9 mouse cellular contexts compared by ENCODE assay signal in the genomic region with DNA sequence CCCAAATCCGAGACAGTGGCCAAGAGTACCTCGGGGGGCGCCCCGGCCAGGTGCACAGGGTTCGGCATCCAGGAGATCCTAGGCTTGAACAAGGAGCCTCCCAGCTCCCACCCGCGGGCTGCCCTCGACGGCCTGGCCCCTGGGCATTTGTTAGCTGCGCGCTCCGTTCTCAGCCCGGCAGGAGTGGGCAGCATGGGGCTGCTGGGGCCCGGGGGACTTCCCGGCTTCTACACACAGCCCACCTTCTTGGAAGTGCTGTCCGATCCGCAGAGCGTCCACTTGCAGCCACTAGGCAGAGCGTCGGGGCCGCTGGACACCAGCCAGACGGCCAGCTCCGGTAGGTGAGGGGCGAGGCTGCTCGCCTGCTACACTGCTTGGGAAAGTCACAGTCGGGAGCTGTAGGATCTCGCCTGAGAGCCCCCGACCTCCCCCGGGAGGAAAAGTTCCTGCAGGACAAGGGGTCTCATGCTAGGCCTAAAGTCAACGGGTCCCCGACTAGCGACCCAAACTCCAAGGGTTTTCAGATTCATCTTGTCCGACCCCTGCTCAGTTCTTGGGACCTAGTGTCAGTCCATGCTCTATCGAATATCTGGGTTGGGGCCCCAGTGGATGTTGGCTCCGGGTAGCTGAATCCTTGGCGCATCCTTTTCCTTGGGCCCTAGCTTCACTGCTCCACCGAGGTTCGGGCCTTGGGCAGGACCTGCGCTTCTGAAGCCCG. TPM values are rescaled to one million over a fixed set of nuclear protein-coding genes. Genes with fewer than 3 reads are reported as not detected.
DNase-seq lines count a peak whose midpoint lies in the region; ATAC-seq lines count a peak whose summit lies in the region.
"Had no signal": no experiment of that assay in that cellular context is flagged by ENCODE, and none has a peak within 500 bp of the region (broad histone marks: within the 10 kb centered on the region; RNA-seq: fewer than 3 reads in every experiment).

No protein-coding gene starts in this region.

- no peaks in the 10 kb centered on the region for H3K9me3 ChIP-seq in embryonic facial prominence, embryonic 14.5 days (ENCODE audit: control insufficient read depth, low read length)
- no peaks in the 10 kb centered on the region for H3K9me3 ChIP-seq in limb, embryonic 11.5 days (ENCODE audit: control insufficient read depth, low read length)

- no peak for ATAC-seq in embryonic facial prominence, embryonic 14.5 days (ENCODE audit: low read depth)
- no peak for ATAC-seq in limb, embryonic 11.5 days (ENCODE audit: insufficient number of reproducible peaks, low FRiP score, low TSS enrichment, low read depth)
- ATAC-seq: Patski had no signal

- H3K27me3 ChIP-seq in embryonic facial prominence, embryonic 14.5 days (replicated peaks; ENCODE audit: control insufficient read depth, insufficient read depth, low read length) = peaks cover 77% of the 10 kb centered on the region
- H3K27me3 ChIP-seq in limb, embryonic 11.5 days (ENCODE audit: control insufficient read depth, insufficient read depth, low read length) = peaks cover 67% of the 10 kb centered on the region

- peaks cover 6% of the 10 kb centered on the region; the same call in 1 of the 2 replicates for H3K4me1 ChIP-seq in embryonic facial prominence, embryonic 14.5 days (ENCODE audit: control insufficient read depth, insufficient read depth, low read length)
- peaks cover 8% of the 10 kb centered on the region for H3K4me1 ChIP-seq in limb, embryonic 11.5 days (ENCODE audit: control insufficient read depth, insufficient read depth, low read length)

- no peaks in the 10 kb centered on the region for H3K36me3 ChIP-seq in embryonic facial prominence, embryonic 14.5 days (ENCODE audit: control insufficient read depth, insufficient read depth, low read length)
- H3K36me3 ChIP-seq in limb, embryonic 11.5 days (ENCODE audit: control insufficient read depth, insufficient read depth, low read length) = no peaks in the 10 kb centered on the region

- no peak overlapping the region for H3K27ac ChIP-seq in embryonic facial prominence, embryonic 14.5 days (replicated peaks; ENCODE audit: low read depth, low read length)
- H3K27ac ChIP-seq in limb, embryonic 11.5 days (replicated peaks; ENCODE audit: low read depth, low read length) = no peak overlapping the region

- no peak overlapping the region for H3K9ac ChIP-seq in embryonic facial prominence, embryonic 14.5 days (ENCODE audit: low read depth, low read length)
- no peak overlapping the region; the same call in 1 of the 2 replicates for H3K9ac ChIP-seq in limb, embryonic 11.5 days (ENCODE audit: low read length)

- H3K4me3 ChIP-seq in embryonic facial prominence, embryonic 14.5 days (ENCODE audit: low read depth, low read length) = peak overlapping the region; percentile 23
- no peak overlapping the region; the same call in 1 of the 2 replicates for H3K4me3 ChIP-seq in limb, embryonic 11.5 days (ENCODE audit: low read depth, low read length)

- peak; percentile 10 to 37 for DNase-seq in kidney, postnatal 4 days
- no peak for DNase-seq in kidney, adult 9 months
- no peak for DNase-seq in embryonic facial prominence, embryonic 14.5 days (ENCODE audit: low spot score)
- DNase-seq in limb, embryonic 11.5 days (ENCODE audit: low spot score) = peak; percentile 65
- DNase-seq in retina, postnatal 1 day = peak; percentile 58
- no peak for DNase-seq in layer of hippocampus, postnatal 10 days (ENCODE audit: low spot score in 2 of 2)
- DNase-seq in adrenal gland, postnatal 25 days = no peak
- DNase-seq: gastrocnemius, postnatal 36 days had no signal

- WGBS in embryonic facial prominence, embryonic 14.5 days = 4% methylated on average over 23 of the region's 40 CpGs
- under 1% methylated on average over 40 of the region's 40 CpGs for WGBS in limb, embryonic 11.5 days

- 0 out of 2 replicates have a peak overlapping the region, but pooled peaks have one; percentile 33 for H3K4me2 ChIP-seq in embryonic facial prominence, embryonic 14.5 days (ENCODE audit: low read depth, low read length)
- H3K4me2 ChIP-seq in limb, embryonic 11.5 days (ENCODE audit: low read depth, severe bottlenecking) = peak overlapping the region; percentile 27; the same call in 1 of the 2 replicates

RNA-seq across cellular contexts. Expression of gene Vsx2, which starts 0.6 kb away (rescaled TPM):
- 0.10 and 0.43 TPM in 2 replicates for polyA plus RNA-seq in embryonic facial prominence, embryonic 14.5 days (2014; fragmentation: Nextera tagmentation; extraction: Ambion mirVana)
- 0.33 and 0.48 TPM in 2 replicates for polyA plus RNA-seq in limb, embryonic 11.5 days (2014; fragmentation: Nextera tagmentation; extraction: Ambion mirVana)
- under 1 TPM; 0.11 to 0.27 TPM for total RNA-seq in layer of hippocampus, postnatal 10 days (2021)
- total RNA-seq in adrenal gland, postnatal 25 days (2021) = not detected in 2 replicates
- total RNA-seq: gastrocnemius, postnatal 36 days had no signal
- polyA plus RNA-seq: Patski had no signal

RNA-seq across cellular contexts. Expression of gene Abcd4, which starts 47.1 kb away (rescaled TPM):
- polyA plus RNA-seq in embryonic facial prominence, embryonic 14.5 days (2014; fragmentation: Nextera tagmentation; extraction: Ambion mirVana) = 6.9 and 10.2 TPM in 2 replicates
- 9.2 and 11.8 TPM in 2 replicates for polyA plus RNA-seq in limb, embryonic 11.5 days (2014; fragmentation: Nextera tagmentation; extraction: Ambion mirVana)
- total RNA-seq in layer of hippocampus, postnatal 10 days (2021) = 10 to 100 TPM; 11.7 to 13.2 TPM
- total RNA-seq in adrenal gland, postnatal 25 days (2021) = 18.1 and 21.0 TPM in 2 replicates

Comparison
In these comparisons a context has a peak if more than half of its experiments do, and no peak if none do; other contexts are left out.
1. DNase-seq: peak in kidney, postnatal 4 days (2 of 2), limb, embryonic 11.5 days (single experiment) and retina, postnatal 1 day (single experiment); none in kidney, adult 9 months (single experiment), embryonic facial prominence, embryonic 14.5 days (single experiment), layer of hippocampus, postnatal 10 days (0 of 2) and adrenal gland, postnatal 25 days (single experiment).